Mouse (Mus musculus) left cerebral cortex, postnatal 10 days (tissue): ENCODE measurements at regions not wholly inside any gene's neighbourhood (a gene's known extent, or its start where the extent isn't known, plus 50 kb on each side); places are given as distances from the start of the nearest gene placed in this dataset.

Experiments
- DNase-seq, 2 experiments: peaks; one replicate each; pipeline ENCODE4 v3.0.0; 2021 to 2022; ENCODE audit warnings: low spot score in 2 of 2, mixed read lengths in 1 of 2; ENCODE audit errors: extremely low spot score in 1 of 2
- intact Hi-C: fragments of 180-260 bp; cut with DNase I; formaldehyde crosslinking; loops from one replicate; pipeline ENCODE4 v1.15.1; 2025

DNA sequence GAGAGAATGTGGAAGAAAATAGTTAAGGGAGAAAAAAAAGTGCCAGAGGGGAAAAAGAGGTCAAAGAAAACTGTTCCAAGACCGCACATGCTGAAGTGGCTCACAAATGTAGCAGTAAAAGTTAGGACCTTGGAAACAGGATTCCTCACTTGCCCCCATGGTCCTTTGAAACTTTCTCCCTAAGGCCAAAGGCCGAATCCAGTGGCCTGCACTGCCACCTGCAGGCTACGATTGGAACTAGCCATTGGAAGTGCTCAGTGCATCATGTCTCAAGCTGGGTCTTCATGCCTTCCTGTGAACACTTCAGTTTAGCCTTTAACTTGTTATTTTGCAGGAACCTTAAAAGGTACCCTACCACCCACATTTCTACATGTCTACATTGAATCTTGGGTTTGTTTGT is 56.3 kb upstream of the Mctp2 start:
- peak; percentile 25 to 54 for DNase-seq
- intact Hi-C loops = loop anchor here (1.0 kb wide), 1 partner anchor 123 kb away; no protein-coding TSS in a partner anchor

GRCm38 (mm10) chr7:72391323-72391722 is 84.9 kb upstream of the Mctp2 start:
- intact Hi-C loops = no loop called here

DNA sequence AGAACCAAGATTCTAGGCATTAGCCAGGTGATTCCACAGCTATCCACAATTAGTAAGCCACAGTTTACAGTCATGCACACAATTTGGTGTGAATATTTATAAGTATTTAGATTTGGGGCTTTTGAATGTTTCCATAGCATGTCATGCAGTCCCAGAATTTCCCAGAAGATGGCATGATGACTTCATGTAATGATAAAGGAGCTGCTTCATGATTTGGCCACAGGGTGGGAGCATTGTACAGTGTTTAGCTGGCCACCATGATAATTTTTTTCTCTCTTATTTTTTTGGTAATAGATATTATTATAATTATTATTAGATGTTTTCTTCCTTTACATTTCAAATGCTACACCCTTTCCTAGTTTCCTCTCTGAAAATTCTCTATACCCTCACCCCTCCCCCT is 93.6 kb upstream of the Mctp2 start:
- intact Hi-C loops = loop anchor here (1.0 to 10.0 kb wide), 3 partner anchors 625 to 1232 kb away; no protein-coding TSS in a partner anchor
- peak; percentile 57 to 69 for DNase-seq

More at GRCm38 (mm10) chr7:72391323-72391722, 84.9 kb upstream of the Mctp2 start:
- no peak for DNase-seq

DNA sequence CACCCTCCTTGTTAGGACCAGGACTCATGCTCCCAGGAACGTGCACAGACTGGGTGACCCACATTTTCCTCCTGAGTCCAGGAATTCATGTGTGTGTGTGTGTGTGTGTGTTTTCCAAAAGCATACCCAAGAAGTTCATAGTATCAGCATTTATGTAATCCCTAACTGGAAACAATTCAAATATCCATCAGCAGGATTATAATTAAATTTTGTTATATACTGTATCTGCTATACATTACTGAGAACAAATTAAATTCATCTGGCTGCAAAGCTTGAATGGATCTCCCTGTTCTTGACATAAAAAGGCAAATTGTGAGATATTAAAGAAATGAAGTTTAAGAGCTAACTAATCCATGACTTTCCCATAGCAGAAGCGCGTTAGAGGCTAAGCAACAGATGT is 99.7 kb upstream of the Mctp2 start:
- DNase-seq = no peak
- intact Hi-C loops = loop anchor here (2.0 to 10.0 kb wide), 2 partner anchors 619 to 971 kb away; no protein-coding TSS in a partner anchor

- DNase-seq = no peak
- intact Hi-C loops = loop anchor here (10.0 kb wide), 1 partner anchor 616 kb away; no protein-coding TSS in a partner anchor
These were observed 102.1 kb upstream of the Mctp2 start for GRCm38 (mm10) chr7:72408409-72408986.

- intact Hi-C loops = no loop called here
- DNase-seq = peak in 1 of 2 experiments; percentile 30
These were observed 132.1 kb upstream of the Mctp2 start for GRCm38 (mm10) chr7:72438552-72438951.

- intact Hi-C loops = no loop called here
- no peak for DNase-seq
These were observed 135.6 kb upstream of the Mctp2 start for GRCm38 (mm10) chr7:72442001-72442400.

GRCm38 (mm10) chr7:72444016-72444415 is 137.6 kb upstream of the Mctp2 start:
- DNase-seq = no peak
- intact Hi-C loops = no loop called here

GRCm38 (mm10) chr7:72444792-72445191 is 138.4 kb upstream of the Mctp2 start:
- intact Hi-C loops = no loop called here

GRCm38 (mm10) chr7:72446911-72447310 is 140.5 kb upstream of the Mctp2 start:
- intact Hi-C loops = no loop called here
- DNase-seq = no peak

More at GRCm38 (mm10) chr7:72444792-72445191, 138.4 kb upstream of the Mctp2 start:
- DNase-seq = no peak

DNA sequence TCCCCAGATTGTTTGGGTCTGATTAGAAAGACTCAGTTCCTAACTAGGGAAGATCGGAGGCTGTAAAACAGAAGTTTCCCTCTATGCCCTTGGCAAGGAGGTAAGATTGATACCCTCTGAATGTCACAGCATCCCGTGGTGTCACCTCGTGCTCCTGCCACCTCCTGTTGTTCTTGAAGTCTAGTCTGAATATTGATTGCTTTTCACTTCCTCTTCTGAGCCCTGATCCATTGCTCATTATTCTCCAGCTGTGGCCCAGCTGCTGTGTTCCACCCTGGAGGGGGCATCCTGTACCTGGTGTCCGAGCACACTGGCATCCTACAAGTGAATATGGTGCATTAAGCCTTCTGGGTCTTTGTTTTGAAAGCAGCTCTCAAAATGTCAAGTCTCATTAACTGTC is 156.6 kb upstream of the Mctp2 start:
- DNase-seq = no peak
- intact Hi-C loops = no loop called here

- intact Hi-C loops = no loop called here
- DNase-seq = no peak
These were observed 158.2 kb upstream of the Mctp2 start for GRCm38 (mm10) chr7:72464658-72465057.

DNA sequence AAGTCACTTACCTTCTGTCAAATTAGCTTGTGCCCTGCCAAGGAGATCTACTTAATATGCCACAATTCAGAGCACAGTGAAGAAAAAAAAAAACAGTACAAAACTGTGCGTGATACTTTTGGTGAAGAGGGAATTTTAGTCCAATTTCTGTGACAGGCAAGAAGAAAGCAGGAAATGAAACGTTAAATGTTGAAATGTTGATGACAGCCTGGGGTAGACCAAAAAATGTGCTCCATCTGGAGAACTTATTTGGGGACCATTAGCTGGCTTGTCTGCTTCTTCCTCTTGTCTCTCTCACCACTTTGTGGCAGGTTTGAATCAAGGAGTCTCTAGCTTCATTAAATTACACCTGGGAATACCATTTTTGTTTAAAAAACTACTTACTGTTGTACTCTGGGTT is 163.3 kb upstream of the Mctp2 start:
- intact Hi-C loops = no loop called here
- DNase-seq = no peak

- DNase-seq = peak; percentile 31 to 52
- intact Hi-C loops = no loop called here
These were observed 168.3 kb upstream of the Mctp2 start for GRCm38 (mm10) chr7:72474751-72475150.

DNA sequence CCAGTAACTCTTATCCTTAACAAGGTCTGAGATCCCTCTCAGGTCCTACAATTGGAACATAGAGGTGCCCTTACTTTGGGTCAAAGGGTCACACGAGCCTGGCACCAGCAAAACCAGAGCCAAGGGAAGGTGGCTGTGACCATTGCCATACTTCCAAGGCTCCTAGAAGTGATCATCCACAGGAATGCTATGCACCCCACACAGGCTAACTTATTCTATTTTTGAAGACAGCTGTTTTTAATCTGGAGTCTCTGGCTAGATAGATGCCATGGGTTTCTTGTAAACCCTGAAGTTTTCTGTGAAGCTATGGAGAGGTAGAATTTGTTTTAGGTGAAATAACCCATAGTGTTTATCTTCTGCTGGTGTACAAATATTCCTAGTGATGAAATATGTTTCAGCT is 172.5 kb upstream of the Mctp2 start:
- intact Hi-C loops = no loop called here
- DNase-seq = no peak

DNA sequence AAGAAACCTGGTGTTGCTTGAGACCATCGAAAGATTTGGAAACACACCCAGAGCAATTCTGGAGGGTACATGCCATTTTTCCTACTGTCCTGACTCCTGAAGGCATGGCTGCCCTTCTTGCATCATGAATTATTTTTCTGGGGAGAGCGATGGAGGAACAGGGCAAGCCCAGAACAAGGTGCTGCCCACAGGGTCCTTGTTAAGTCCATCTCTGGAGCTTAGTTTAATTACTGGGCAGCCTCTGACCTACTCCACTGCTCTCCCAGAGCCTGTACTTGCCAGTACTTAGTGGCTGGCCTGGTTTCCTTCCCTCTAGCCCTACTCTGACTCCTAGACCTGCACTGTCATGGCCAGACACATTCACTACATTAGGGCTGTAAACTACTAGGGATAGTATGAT is 174.9 kb upstream of the Mctp2 start:
- intact Hi-C loops = no loop called here
- no peak for DNase-seq

- no peak for DNase-seq
These were observed 183.8 kb upstream of the Mctp2 start for GRCm38 (mm10) chr7:72490161-72490560.

GRCm38 (mm10) chr7:72493292-72493691 is 186.9 kb upstream of the Mctp2 start:
- no peak for DNase-seq
- intact Hi-C loops = no loop called here

More at GRCm38 (mm10) chr7:72490161-72490560, 183.8 kb upstream of the Mctp2 start:
- intact Hi-C loops = no loop called here

DNA sequence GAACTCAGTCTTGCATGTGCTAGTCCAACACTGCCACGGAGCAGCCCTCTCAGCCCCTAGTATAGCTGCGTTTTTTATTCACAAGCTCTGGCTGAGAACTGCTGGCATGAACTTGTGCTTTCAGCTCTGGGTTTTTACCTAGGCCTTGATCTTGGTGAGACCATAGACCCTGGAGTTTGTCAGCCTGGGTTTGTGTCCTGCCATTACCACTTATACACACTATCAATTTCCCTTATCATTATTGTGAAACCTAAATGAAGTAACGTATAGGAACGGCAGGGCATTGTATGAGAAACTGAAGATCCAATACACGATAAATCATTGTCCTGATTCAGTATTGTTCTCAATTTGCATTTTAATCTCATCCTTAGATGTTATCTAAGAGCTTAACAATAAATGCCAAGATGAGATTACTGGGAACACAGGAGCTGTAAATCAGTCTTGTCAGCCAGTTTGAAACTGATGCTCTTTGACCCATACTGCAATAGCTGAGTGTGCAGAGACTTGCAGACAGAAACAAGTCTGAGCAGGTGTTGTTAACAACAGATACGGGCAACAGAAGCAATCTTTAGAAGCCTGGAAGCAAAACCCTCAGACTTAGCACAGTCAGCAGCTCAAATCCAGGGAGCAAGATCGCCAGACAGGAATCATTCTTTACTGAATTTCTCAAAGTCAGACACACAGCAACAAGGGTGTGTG is 190.7 kb upstream of the Mctp2 start:
- no peak for DNase-seq
- intact Hi-C loops = no loop called here

- DNase-seq = peak in 1 of 2 experiments; percentile 24
- intact Hi-C loops = no loop called here
These were observed 192.3 kb upstream of the Mctp2 start for GRCm38 (mm10) chr7:72498562-72499230.
